In genomic region chr10:86418931-86419330, GRCm38 (mm10) we compare ENCODE assay signal across 8 mouse cellular contexts.
DNase-seq lines count a peak whose midpoint lies in the region; ATAC-seq lines count a peak whose summit lies in the region.

No protein-coding gene starts in this region.

- DNase-seq in left cerebral cortex, postnatal 4 days: peak; percentile 64
- no peak for DNase-seq in left cerebral cortex, adult 8-10 months (ENCODE audit: low spot score in 2 of 2)
- peak; percentile 43 for DNase-seq in cerebellum, adult 8-10 months
- peak; percentile 43 to 56 for DNase-seq in heart, postnatal 10 days
- peak; percentile 66 for DNase-seq in lung, postnatal 25 days (ENCODE audit: low spot score)
- DNase-seq in thymus, adult 18-20 months: no peak
- no peak for DNase-seq in c-Kit-positive CD71-positive TER-119-positive erythroid progenitor cells, embryonic 14.5 days (ENCODE audit: low spot score)

- intact Hi-C loops in left cerebral cortex, postnatal 4 days (cut with DNase I): no loop called here
- intact Hi-C loops in heart, postnatal 10 days (cut with DNase I): no loop called here

- ATAC-seq in megakaryocyte, adult 5-6 weeks (ENCODE audit: poor library complexity, severe bottlenecking): no peak

Comparison
In these comparisons a context has a peak if more than half of its experiments do, and no peak if none do; other contexts are left out.
1. DNase-seq: peak in left cerebral cortex, postnatal 4 days (single experiment), cerebellum, adult 8-10 months (single experiment), heart, postnatal 10 days (2 of 2) and lung, postnatal 25 days (single experiment); none in left cerebral cortex, adult 8-10 months (0 of 2), thymus, adult 18-20 months (0 of 2) and c-Kit-positive CD71-positive TER-119-positive erythroid progenitor cells, embryonic 14.5 days (single experiment).